Mouse (Mus musculus) G1E (cell line): Measurements from ENCODE around the gene Pck1. TPM values are rescaled to one million over a fixed set of nuclear protein-coding genes. Genes with fewer than 3 reads are reported as not detected.

Experiments
- ATAC-seq: 2 replicates; pipeline ENCODE4 v1.8.0; 2016; ENCODE audit warnings: mild to moderate bottlenecking; ENCODE audit not compliant: insufficient number of reproducible peaks, poor library complexity, low FRiP score, severe bottlenecking; ENCODE audit errors: extremely low read depth
- DNase-seq: peaks from one replicate; pipeline ENCODE4 v3.0.0; 2012; ENCODE audit warnings: low spot score
- H3K27me3 ChIP-seq: 2 replicates; pipeline ENCODE4 v1.6.1; 2012; ENCODE audit warnings: mild to moderate bottlenecking, low read length, inconsistent platforms; ENCODE audit not compliant: insufficient read depth
- H3K36me3 ChIP-seq: replicated peaks from 2 replicates; pipeline ENCODE3; 2012; ENCODE audit warnings: mild to moderate bottlenecking, inconsistent platforms
- H3K4me1 ChIP-seq: 2 replicates; pipeline ENCODE4 v1.6.1; 2012; ENCODE audit warnings: low read depth, low read length, inconsistent platforms, mixed read lengths; ENCODE audit not compliant: insufficient read depth
- H3K4me3 ChIP-seq: 2 replicates; pipeline ENCODE4 v1.5.1; 2012; ENCODE audit warnings: low read depth, mild to moderate bottlenecking, inconsistent platforms, low read length, moderate library complexity, mixed read lengths
- H3K9me3 ChIP-seq: replicated peaks from 2 replicates; pipeline ENCODE4 v1.6.1; 2012; ENCODE audit warnings: inconsistent platforms
- CTCF ChIP-seq: IDR thresholded peaks from 2 replicates; pipeline ENCODE4 v1.5.1; 2012; ENCODE audit warnings: low read depth, low read length, inconsistent platforms, mixed read lengths
- GATA1 ChIP-seq: IDR thresholded peaks from 2 replicates; pipeline ENCODE4 v1.6.1; 2012; ENCODE audit warnings: borderline replicate concordance, low read length, inconsistent platforms, mixed read lengths
- GATA2 ChIP-seq: IDR thresholded peaks from 2 replicates; pipeline ENCODE4 v1.6.1; 2012; ENCODE audit warnings: low read depth, low read length, inconsistent platforms, borderline replicate concordance
- POLR2AphosphoS5 ChIP-seq: IDR thresholded peaks from 2 replicates; pipeline ENCODE4 v1.6.1; 2012; ENCODE audit warnings: low read depth, low read length, inconsistent platforms; ENCODE audit not compliant: insufficient replicate concordance
- TAL1 ChIP-seq: conservative IDR thresholded peaks from 2 replicates; pipeline ENCODE4 v1.6.1; 2012; ENCODE audit warnings: low read depth, low read length, inconsistent platforms, mixed read lengths
- polyA plus RNA-seq: library from polyadenylated mRNA; stranded (reverse); fragments of >175 nt; gene quantifications from 2 replicates; pipeline ENCODE4 v1.2.3, GENCODE M21; 2012
- total RNA-seq, 2 experiments: library from RNA; stranded (forward) in 1 of 2; stranded (reverse) in 1 of 2; fragments of 200-1000 nt in 1 of 2; fragments of >200 nt in 1 of 2; fragmentation: Nextera tagmentation in 1 of 2; gene quantifications; 2 replicates each; pipeline ENCODE4 v1.2.3; 2014 to 2017

Gene Pck1
- total and polyA plus RNA-seq, 3 experiments: 0.11 TPM; not detected in 2

GRCm38 (mm10) chr2:173181486-173181885, 28.6 kb downstream of the Pck1 start:
- no peak for ATAC-seq
- no peak for DNase-seq
- TF ChIP-seq CTCF: no peak
- no peak for TF ChIP-seq TAL1
- TF ChIP-seq POLR2AphosphoS5: no peak
- no peak for TF ChIP-seq GATA1
- TF ChIP-seq GATA2: no peak
- peaks cover 96% of the 10 kb centered on the region for H3K9me3 ChIP-seq
- no peak overlapping the region for H3K4me3 ChIP-seq
- H3K4me1 ChIP-seq: no peaks in the 10 kb centered on the region
- H3K36me3 ChIP-seq: no peaks in the 10 kb centered on the region
- no peaks in the 10 kb centered on the region for H3K27me3 ChIP-seq

GRCm38 (mm10) chr2:173181901-173182300, 29.1 kb downstream of the Pck1 start:
- TF ChIP-seq POLR2AphosphoS5: no peak
- TF ChIP-seq CTCF: no peak
- no peak for TF ChIP-seq TAL1
- TF ChIP-seq GATA1: no peak
- no peak for TF ChIP-seq GATA2
- ATAC-seq: no peak
- Histone ChIP-seq H3K4me1 (no peaks in the 10 kb centered on the region), H3K9me3 (peaks cover 96% of the 10 kb centered on the region), H3K4me3 (no peak overlapping the region), H3K36me3 (no peaks in the 10 kb centered on the region), H3K27me3 (no peaks in the 10 kb centered on the region)
- no peak for DNase-seq

- no peak for DNase-seq
- H3K9me3 ChIP-seq: peaks cover 96% of the 10 kb centered on the region
- ATAC-seq: no peak
Observed at GRCm38 (mm10) chr2:173182796-173183195, 29.9 kb downstream of the Pck1 start.

GRCm38 (mm10) chr2:173183311-173183710, 30.5 kb downstream of the Pck1 start:
- no peak for DNase-seq
- Histone ChIP-seq H3K9me3 (peaks cover 93% of the 10 kb centered on the region), H3K36me3 (no peaks in the 10 kb centered on the region), H3K27me3 (no peaks in the 10 kb centered on the region), H3K4me1 (no peaks in the 10 kb centered on the region), H3K4me3 (no peak overlapping the region)
- no peak for ATAC-seq
- TF ChIP-seq GATA1: no peak
- TF ChIP-seq POLR2AphosphoS5: no peak
- TF ChIP-seq GATA2: no peak
- TF ChIP-seq CTCF: no peak
- no peak for TF ChIP-seq TAL1

More at GRCm38 (mm10) chr2:173182796-173183195, 29.9 kb downstream of the Pck1 start:
- Histone ChIP-seq H3K4me1 (no peaks in the 10 kb centered on the region), H3K27me3 (no peaks in the 10 kb centered on the region), H3K4me3 (no peak overlapping the region; the same call in 1 of the 2 replicates), H3K36me3 (no peaks in the 10 kb centered on the region)
- TF ChIP-seq POLR2AphosphoS5: no peak
- no peak for TF ChIP-seq TAL1
- no peak for TF ChIP-seq GATA2
- TF ChIP-seq CTCF: no peak
- no peak for TF ChIP-seq GATA1

GRCm38 (mm10) chr2:173183836-173184460, 31.1 kb downstream of the Pck1 start:
- TF ChIP-seq GATA2 (no peak), POLR2AphosphoS5 (no peak), TAL1 (no peak), CTCF (no peak), GATA1 (no peak)
- Histone ChIP-seq H3K9me3 (peaks cover 95% of the 10 kb centered on the region), H3K36me3 (no peaks in the 10 kb centered on the region), H3K27me3 (no peaks in the 10 kb centered on the region), H3K4me3 (no peak overlapping the region), H3K4me1 (no peaks in the 10 kb centered on the region)
- no peak for DNase-seq
- ATAC-seq: no peak

GRCm38 (mm10) chr2:173184475-173185080, 31.7 kb downstream of the Pck1 start:
- no peak for ATAC-seq
- Histone ChIP-seq H3K27me3 (no peaks in the 10 kb centered on the region), H3K4me1 (no peaks in the 10 kb centered on the region), H3K36me3 (no peaks in the 10 kb centered on the region), H3K4me3 (peak overlapping the region; percentile 21; the same call in 1 of the 2 replicates), H3K9me3 (peaks cover 93% of the 10 kb centered on the region)
- no peak for DNase-seq
- no peak for TF ChIP-seq TAL1
- TF ChIP-seq GATA1: no peak
- no peak for TF ChIP-seq GATA2
